Mouse (Mus musculus) midbrain, embryonic 11.5 days (tissue): Measurements from ENCODE around the gene Gm17079. TPM values are rescaled to one million over a fixed set of nuclear protein-coding genes. Genes with fewer than 3 reads are reported as not detected.
"Not testable (repeated sequence)": the region's sequence is repeated elsewhere in the genome, so short reads cannot be mapped to it uniquely, and the experiment has no call there.

ENCODE experiments used
- ATAC-seq: fragments of 200-750 bp; cut with Nextera tagmentation; 2 replicates; pipeline ENCODE4 v1.8.0; 2017; ENCODE audit warnings: moderate TSS enrichment, moderate library complexity; ENCODE audit not compliant: low FRiP score
- DNase-seq: peaks from one replicate; pipeline ENCODE4 v3.0.0; 2015; ENCODE audit warnings: low spot score; ENCODE audit errors: missing footprints
- H3K27ac ChIP-seq: fragments of 300-500 bp; sonication (generic); 2 replicates; pipeline ENCODE4 v1.5.1; 2014; ENCODE audit warnings: low read depth, low read length
- H3K27me3 ChIP-seq: fragments of 300-500 bp; sonication (generic); 2 replicates; pipeline ENCODE4 v1.6.1; 2014; ENCODE audit warnings: mild to moderate bottlenecking, low read length, moderate library complexity, mixed read lengths; ENCODE audit not compliant: control insufficient read depth, insufficient read depth
- H3K36me3 ChIP-seq: fragments of 300-500 bp; sonication (generic); 2 replicates; pipeline ENCODE4 v1.6.1; 2014; ENCODE audit warnings: mild to moderate bottlenecking, low read length, moderate library complexity, mixed read lengths; ENCODE audit not compliant: control insufficient read depth, insufficient read depth
- H3K4me1 ChIP-seq: fragments of 300-500 bp; sonication (generic); 2 replicates; pipeline ENCODE4 v1.6.1; 2014; ENCODE audit warnings: low read length; ENCODE audit not compliant: control insufficient read depth, insufficient read depth
- H3K4me2 ChIP-seq: fragments of 300-500 bp; sonication (generic); 2 replicates; pipeline ENCODE4 v1.6.1; 2014; ENCODE audit warnings: mild to moderate bottlenecking, moderate library complexity
- H3K4me3 ChIP-seq: fragments of 300-500 bp; sonication (generic); 2 replicates; pipeline ENCODE4 v1.5.1; 2014; ENCODE audit warnings: low read depth, low read length
- H3K9ac ChIP-seq: fragments of 300-500 bp; sonication (generic); 2 replicates; pipeline ENCODE4 v1.6.1; 2014; ENCODE audit warnings: low read length
- H3K9me3 ChIP-seq: fragments of 300-500 bp; sonication (generic); 2 replicates; pipeline ENCODE4 v1.6.1; 2016; ENCODE audit warnings: low read length; ENCODE audit not compliant: control insufficient read depth
- WGBS: fragments of 180-500 bp; shearing (Covaris S2); extraction: QIAGEN DNeasy Blood & Tissue Kit; methylation state at CpG from one replicate; pipeline ENCODE4 v1.1.7; 2014; 5-methylcytosine and 5-hydroxymethylcytosine counted together
- polyA plus RNA-seq: library from polyadenylated mRNA; unstranded; fragments of >200 nt; fragmentation: Nextera tagmentation; extraction: Ambion mirVana; gene quantifications from 2 replicates; pipeline ENCODE4 v1.2.1, GENCODE M21; 2014

Gm17079 gene
- polyA plus RNA-seq: not detected in 2 replicates

- H3K4me2 ChIP-seq, H3K27ac ChIP-seq, DNase-seq, H3K4me1 ChIP-seq, H3K9ac ChIP-seq, H3K4me3 ChIP-seq, ATAC-seq, H3K9me3 ChIP-seq, H3K36me3 ChIP-seq, H3K27me3 ChIP-seq: not testable (repeated sequence)
- 89% methylated on average over 1 of the region's 2 CpGs for WGBS
Observed at GRCm38 (mm10) chr14:51695368-51695767, at the start of gene Gm17079. Gm17079 (minus strand) TSS chr14:51695468.

GRCm38 (mm10) chr14:51740347-51741170 is 45.3 kb upstream of the Gm17079 start:
- DNase-seq: peak; percentile 91
- Histone ChIP-seq H3K4me1 (peaks cover 8% of the 10 kb centered on the region), H3K4me2 (peak overlapping the region; percentile 62), H3K27ac (no peak overlapping the region), H3K36me3 (no peaks in the 10 kb centered on the region), H3K4me3 (peak overlapping the region; percentile 33), H3K9me3 (no peaks in the 10 kb centered on the region), H3K9ac (peak overlapping the region; percentile 22; the same call in 1 of the 2 replicates), H3K27me3 (peaks cover 39% of the 10 kb centered on the region)
- peak; percentile 58; the same call in 1 of the 2 replicates for ATAC-seq
- WGBS: 1% methylated on average over 42 of the region's 42 CpGs

GRCm38 (mm10) chr14:51739150-51739993 is 44.1 kb upstream of the Gm17079 start:
- peak; percentile 86 for DNase-seq
- Histone ChIP-seq H3K36me3 (no peaks in the 10 kb centered on the region), H3K9me3 (no peaks in the 10 kb centered on the region), H3K4me2 (peak overlapping the region; percentile 28), H3K9ac (no peak overlapping the region), H3K27me3 (peaks cover 39% of the 10 kb centered on the region), H3K4me1 (peaks cover 8% of the 10 kb centered on the region), H3K4me3 (0 out of 2 replicates have a peak overlapping the region, but pooled peaks have one; percentile 3), H3K27ac (no peak overlapping the region)
- peak; percentile 58 for ATAC-seq
- 2% methylated on average over 24 of the region's 24 CpGs for WGBS

GRCm38 (mm10) chr14:51738411-51739149 is 43.3 kb upstream of the Gm17079 start:
- 0 out of 2 replicates have a peak overlapping the region, but pooled peaks have one; percentile 3 for H3K4me3 ChIP-seq
- H3K9me3 ChIP-seq: no peaks in the 10 kb centered on the region
- H3K27me3 ChIP-seq: peaks cover 39% of the 10 kb centered on the region
- peaks cover 8% of the 10 kb centered on the region for H3K4me1 ChIP-seq
- no peak overlapping the region for H3K9ac ChIP-seq
- H3K4me2 ChIP-seq: peak overlapping the region; percentile 28
- peak; percentile 38 for ATAC-seq
- DNase-seq: peak; percentile 90
- 2% methylated on average over 29 of the region's 29 CpGs for whole genome bisulfite sequencing
- H3K36me3 ChIP-seq: no peaks in the 10 kb centered on the region
- H3K27ac ChIP-seq: no peak overlapping the region

- no peak overlapping the region for H3K9ac ChIP-seq
- peaks cover 39% of the 10 kb centered on the region for H3K27me3 ChIP-seq
- H3K9me3 ChIP-seq: no peaks in the 10 kb centered on the region
- peaks cover 8% of the 10 kb centered on the region for H3K4me1 ChIP-seq
- H3K4me2 ChIP-seq: no peak overlapping the region
- H3K36me3 ChIP-seq: no peaks in the 10 kb centered on the region
- DNase-seq (peak; percentile 80), ATAC-seq (no peak; the same call in 1 of the 2 replicates)
- 7% methylated on average over 12 of the region's 12 CpGs for WGBS
- H3K27ac ChIP-seq: no peak overlapping the region
- no peak overlapping the region for H3K4me3 ChIP-seq
Observed at GRCm38 (mm10) chr14:51737967-51738366, 42.7 kb upstream of the Gm17079 start.

GRCm38 (mm10) chr14:51717083-51717482 is 21.8 kb upstream of the Gm17079 start, which contains the start of gene Gm5800:
Gm5800 (minus strand) TSS chr14:51717183.
- Histone ChIP-seq H3K9me3 (no peaks in the 10 kb centered on the region), H3K27me3 (no peaks in the 10 kb centered on the region), H3K4me3 (no peak within 1 kb of the TSS), H3K27ac (no peak within 1 kb of the TSS), H3K36me3 (no peaks in the 10 kb centered on the region), H3K4me2 (no peak within 1 kb of the TSS), H3K4me1 (no peaks in the 10 kb centered on the region), H3K9ac (no peak within 1 kb of the TSS)
- WGBS: 61% methylated on average over 1 of the region's 1 CpGs
- ATAC-seq (no peak), DNase-seq (no peak)

GRCm38 (mm10) chr14:51677269-51677668 is 18.0 kb downstream of the Gm17079 start:
- DNase-seq (no peak), ATAC-seq (no peak)
- WGBS: 92% methylated on average over 5 of the region's 5 CpGs

More at GRCm38 (mm10) chr14:51677269-51677668, 18.0 kb downstream of the Gm17079 start:
- no peak overlapping the region for H3K27ac ChIP-seq
- no peaks in the 10 kb centered on the region for H3K36me3 ChIP-seq
- no peak overlapping the region for H3K4me2 ChIP-seq
- no peaks in the 10 kb centered on the region for H3K27me3 ChIP-seq
- no peaks in the 10 kb centered on the region for H3K9me3 ChIP-seq
- H3K9ac ChIP-seq: no peak overlapping the region
- no peaks in the 10 kb centered on the region for H3K4me1 ChIP-seq
- H3K4me3 ChIP-seq: no peak overlapping the region
